Mouse (Mus musculus) urinary bladder, adult 2 months (tissue): ENCODE measurements around the gene Mrpl17. TPM values are rescaled to one million over a fixed set of nuclear protein-coding genes. Genes with fewer than 3 reads are reported as not detected.
"Not testable (repeated sequence)": the region's sequence is repeated elsewhere in the genome, so short reads cannot be mapped to it uniquely, and the experiment has no call there.

ENCODE experiments used
- DNase-seq: peaks from one replicate; pipeline ENCODE4 v3.0.0; 2022; ENCODE audit warnings: low spot score
- polyA plus RNA-seq: library from polyadenylated mRNA; depleted of rRNA; stranded (reverse); fragments of >200 nt; gene quantifications from 2 replicates; pipeline ENCODE4 v1.2.3, GENCODE M21; 2012; rRNA removed

The Mrpl17 gene
- polyA plus RNA-seq, result 218 and 233 TPM in 2 replicates

DNA sequence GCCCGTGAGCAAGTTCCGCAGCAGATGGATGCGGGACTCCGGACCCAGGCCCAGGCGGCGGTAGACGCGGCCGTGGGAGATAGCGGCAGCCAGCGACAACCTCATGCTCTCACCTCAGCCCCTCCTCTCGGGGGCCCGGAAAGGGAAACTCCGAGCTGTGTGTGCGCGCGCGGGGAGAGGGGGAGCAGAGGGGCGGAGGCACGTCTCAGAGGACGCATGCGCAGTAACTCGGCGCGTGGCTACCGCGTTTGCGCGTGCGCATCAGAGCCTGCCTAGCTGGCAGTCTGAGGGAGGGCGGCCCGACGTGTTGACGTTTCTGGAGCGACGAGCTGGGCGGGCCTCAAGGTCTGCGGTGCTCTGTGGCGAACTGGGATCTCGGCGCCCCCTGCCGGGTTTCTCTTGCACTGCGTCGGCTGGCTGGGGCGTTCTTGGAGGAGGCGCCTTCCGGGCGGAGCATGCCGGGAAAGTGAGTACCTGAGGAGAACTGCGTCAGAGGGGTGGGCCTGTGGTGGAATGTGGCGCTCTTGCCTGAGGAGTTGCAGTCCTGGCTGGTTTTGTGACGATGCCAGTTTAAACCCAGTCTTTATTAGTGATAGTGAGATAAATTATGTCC is at the start of gene Mrpl17:
Mrpl17 (minus strand) TSS at position 223 of the 613 bp plus-strand sequence.
- peak; percentile 99 for DNase-seq

DNA sequence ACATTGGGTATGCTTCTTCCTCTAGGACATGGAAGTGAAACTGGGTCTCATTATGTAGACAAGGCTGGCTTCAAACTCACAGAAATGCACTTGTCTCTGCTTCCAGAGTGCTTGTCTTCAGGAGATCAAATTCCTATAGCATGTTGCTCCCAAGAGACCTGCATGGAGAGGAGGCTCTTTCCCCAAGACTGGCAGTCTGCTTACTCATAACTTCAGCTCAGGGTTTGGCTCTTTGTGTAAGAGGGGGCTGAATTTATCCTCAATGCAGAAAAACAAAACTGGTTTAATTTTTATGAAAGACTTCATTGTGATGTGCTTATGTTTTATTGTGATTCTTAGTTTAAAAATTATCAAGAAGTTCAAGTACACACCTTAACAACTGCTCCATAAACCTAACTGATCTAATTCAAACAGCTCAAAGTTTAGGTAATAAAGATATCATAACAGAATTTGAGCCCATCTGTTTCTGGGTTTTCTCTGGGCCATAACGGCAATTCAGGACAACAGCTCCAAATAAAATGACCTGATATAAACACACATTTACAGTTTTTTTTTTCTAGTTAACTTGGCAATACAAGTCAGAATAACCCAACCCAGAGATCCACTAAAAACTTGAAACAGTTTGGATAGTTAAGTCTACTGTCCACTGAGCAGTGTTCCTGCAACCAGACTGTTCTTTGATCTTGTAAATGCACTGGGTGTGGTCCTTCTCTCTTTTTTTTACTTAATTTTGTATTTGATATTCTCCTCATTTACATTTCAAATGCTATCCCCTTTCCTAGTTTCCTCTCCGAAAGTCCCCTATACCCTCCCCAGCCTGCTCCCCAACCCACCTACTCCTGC is 45.0 kb upstream of the Mrpl17 start:
- DNase-seq, result not testable (repeated sequence)

DNA sequence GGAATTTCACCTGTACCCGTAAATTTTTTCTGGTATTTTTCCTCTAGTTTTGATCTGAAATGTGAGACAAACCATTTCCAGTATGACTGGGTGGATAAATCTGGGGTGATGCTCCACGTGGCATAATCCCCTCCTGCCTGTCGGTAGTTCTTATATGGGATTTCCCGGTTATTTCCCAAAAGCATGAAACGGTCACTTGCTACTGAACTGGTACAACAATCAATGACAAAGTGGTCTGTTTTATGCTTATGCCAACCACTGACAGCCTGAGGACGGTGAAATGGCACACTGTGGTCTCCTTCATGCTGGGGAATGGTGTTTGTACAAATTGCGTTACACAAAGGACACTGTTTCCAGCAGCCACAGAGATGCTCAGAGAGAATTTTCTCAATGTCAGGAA is 13.4 kb upstream of the Mrpl17 start:
- DNase-seq, result no peak

DNA sequence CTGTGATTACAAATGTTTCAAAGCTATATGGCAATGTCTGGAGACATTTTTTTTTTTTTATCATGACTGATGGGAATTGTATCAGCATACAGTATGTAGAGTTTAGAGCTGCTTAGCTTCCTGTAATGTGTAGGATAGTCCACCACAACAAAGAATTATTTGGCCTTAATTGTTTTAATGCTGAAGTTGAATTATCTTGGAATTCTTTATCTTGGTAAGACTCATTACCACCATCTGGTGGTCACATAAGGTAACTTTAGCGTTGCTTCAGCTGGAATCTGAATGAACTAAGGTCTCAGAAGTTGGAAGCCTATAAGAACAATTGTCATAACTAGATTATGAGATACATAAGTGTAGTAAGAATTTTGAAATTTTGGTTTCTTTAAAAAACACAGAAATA is 7.6 kb upstream of the Mrpl17 start:
- no peak for DNase-seq

DNA sequence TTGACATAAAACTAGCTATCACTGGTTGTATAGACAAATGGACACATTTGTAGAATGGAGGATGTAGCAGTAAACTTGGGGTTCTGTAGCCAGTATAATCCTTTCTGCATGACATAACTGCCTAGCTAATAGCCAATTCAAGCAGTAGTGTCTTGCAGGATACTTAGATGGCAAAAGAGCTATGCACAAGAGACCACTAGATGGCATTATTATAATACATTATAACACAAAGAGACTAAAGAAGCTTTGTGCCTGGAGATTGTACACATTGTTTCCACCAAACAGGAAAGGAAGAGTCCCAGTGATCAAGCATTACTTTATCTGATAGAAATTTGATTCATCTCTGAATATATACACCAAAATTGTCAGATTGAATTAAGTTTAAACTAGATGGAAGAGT is 5.8 kb upstream of the Mrpl17 start:
- DNase-seq, result no peak

DNA sequence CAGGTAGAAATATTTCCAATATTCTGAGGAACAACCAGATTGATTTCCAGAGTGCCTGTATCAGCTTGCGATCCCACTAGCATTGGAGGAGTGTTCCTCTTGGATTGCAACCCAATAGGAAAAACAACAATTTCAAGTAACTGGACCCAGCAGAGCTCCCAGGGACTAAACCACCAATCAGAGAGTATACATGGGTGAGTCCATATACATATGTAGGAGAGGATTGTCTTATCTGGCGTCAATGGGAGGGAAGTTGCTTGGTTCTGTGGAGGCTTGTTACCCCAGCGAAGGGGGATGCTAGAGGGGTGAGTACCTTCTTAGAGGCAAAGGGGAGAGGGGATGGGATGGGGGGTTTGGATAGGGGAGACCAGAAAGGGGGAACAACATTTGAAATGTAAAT is 2.4 kb upstream of the Mrpl17 start:
- DNase-seq, result no peak

DNA sequence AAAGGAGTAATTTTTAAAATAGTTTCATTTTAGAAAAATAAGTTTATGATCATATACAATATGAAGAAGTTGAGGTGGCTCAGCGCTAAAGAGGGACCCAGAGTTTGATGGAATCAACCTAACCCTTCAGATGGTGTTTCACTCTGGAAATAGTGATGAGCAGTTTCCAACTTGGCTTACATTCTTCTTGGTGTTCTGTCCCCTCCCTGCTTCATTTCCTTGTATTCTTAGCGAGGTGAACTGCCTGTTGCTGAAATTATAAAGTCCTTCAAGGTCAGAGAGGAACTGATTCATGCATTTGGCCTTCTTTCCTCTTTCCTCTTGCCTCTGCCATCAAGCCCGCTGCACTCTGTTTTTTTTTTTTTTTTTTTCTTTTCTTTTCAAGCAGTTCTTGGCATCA is 1.7 kb upstream of the Mrpl17 start:
- no peak for DNase-seq

DNA sequence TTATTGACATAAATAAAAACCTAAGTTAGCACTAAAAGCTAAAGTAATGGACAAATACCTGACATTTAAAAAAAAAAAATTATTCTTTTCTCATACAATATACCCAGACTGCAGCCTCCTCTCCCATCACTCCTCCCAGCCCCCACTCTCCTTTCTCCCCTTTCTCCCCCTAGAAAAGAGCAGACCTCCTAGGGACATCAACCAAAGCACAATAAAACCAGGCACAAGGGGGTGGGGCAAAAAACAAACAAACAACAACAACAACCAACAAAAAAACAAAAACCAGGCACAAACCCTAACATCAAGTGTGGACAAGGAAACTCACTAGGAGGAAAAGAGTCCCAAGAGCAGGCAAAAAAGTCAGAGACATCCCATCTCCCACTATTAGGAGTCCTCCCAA is 617 bp upstream of the Mrpl17 start:
- no peak for DNase-seq

DNA sequence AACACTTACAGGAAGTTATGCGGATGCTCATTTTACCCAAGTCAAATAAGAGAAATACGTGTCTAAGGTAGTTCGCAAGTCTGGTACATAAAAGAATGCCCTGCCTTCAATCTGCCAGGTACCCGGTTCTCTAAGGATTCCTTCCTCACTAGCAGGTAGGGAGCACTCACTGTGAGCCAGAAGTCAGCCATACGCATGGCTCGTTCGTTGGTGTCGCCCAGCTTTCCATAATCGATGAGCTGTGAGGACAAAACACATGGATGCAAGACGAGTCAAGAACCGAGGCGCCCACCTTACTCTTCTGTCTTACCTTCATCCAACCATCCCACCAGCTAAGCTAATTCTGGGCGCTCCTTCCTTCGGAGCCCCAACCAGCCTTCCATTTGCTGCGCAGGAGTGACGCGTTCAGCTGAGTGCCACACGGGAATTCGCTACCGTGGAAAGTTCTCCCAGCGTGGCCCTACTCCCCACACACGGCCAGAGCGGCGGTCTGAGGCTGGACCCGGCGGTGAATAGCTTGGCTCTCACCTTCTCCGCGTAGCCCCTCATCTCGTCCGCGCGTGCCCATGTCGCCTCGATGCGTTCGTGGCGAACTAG is 521 bp downstream of the Mrpl17 start:
- DNase-seq, result no peak

DNA sequence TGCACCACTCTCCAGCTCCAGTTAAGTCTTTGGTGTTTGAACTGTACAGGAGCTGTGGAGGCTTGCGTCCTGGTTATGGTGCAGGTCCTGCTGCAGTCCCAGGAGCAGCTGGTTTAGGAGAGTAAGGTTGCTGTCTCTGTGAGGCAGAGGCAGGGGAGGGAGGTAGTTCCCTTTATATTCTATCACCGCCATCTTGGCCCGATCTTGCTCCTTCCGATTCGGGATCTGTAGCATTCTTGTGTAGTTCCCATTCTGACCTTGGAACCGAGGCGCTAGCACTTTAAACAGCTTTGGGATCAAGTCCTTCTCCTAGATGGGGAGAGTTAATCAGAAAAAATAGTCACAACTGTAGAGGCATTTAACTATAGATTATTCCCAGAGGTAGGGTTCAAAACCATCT is 1.1 kb downstream of the Mrpl17 start:
- no peak for DNase-seq

DNA sequence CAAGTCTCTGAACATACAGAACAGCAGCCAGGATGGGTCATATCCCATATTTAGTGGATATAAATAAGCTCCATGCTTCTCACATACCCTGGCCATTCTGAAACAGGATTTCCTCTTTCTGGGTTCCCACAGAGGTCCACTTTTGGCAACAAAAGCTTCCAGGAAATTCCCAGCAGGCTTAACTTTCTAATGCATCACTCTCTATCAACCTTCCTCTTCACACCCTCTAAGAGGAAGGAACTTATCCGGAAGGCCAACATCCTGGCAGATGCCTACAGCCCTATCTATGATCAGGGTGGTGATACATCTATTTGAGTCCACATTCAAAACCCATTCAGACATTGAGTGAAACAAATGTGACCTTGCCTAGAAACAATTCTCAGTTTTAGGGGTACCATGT is 2.5 kb downstream of the Mrpl17 start:
- no peak for DNase-seq

DNA sequence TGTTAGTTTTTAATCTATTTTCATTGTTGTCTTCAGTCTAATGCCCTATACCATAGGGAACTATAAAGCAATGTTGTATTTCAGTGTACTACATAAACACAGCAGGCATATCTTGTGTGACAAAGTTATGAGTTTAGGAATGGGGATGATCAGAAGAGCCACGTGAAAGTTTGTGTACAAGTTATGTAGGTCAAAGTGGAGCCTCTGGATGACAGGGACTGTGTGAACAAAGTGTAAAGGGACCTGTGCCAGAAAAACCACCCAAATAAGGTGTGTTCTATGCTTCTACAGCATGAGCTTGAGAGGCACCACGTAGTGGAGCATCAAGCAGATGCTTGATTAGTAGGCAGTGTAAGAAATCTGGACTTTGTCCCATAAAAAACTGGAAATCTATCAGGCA is 4.2 kb downstream of the Mrpl17 start:
- no peak for DNase-seq

DNA sequence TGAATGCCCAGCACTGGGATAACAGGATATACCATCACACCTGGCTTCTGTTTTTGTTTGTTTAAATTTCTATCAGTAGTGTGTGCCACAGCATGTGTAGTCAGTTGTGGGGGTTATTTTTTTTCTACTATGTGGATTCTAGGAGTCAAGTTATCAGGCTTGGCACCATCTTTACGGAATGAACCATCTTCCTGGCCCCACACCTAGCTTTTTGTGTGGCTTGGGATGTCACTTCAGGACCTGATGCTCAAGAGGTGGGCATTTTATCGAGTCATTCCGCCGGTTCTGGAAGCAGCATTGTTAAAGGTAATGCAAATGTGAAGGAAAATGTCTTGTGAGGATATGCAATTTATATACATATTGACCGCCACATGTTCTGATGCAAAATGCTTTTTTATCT is 4.8 kb downstream of the Mrpl17 start:
- DNase-seq, result no peak

DNA sequence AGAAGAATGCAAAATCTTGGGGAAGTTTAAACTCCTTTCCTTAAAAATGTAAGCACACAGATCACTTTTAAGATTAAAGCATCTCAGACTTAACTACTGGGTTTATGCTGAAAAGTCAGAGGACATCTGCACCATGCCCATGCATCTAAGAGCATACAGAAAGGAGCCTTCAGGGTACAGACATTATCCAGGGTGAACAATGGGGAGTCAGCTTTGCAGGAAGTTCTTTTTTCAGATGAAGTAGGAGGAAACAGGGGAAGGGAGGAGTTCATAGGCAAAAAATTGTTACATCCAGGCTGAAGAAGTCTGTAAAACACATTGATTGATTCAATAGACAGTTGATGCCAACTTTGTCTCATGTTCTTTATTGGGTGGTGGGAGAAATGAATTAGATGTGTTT is 7.5 kb downstream of the Mrpl17 start:
- no peak for DNase-seq

DNA sequence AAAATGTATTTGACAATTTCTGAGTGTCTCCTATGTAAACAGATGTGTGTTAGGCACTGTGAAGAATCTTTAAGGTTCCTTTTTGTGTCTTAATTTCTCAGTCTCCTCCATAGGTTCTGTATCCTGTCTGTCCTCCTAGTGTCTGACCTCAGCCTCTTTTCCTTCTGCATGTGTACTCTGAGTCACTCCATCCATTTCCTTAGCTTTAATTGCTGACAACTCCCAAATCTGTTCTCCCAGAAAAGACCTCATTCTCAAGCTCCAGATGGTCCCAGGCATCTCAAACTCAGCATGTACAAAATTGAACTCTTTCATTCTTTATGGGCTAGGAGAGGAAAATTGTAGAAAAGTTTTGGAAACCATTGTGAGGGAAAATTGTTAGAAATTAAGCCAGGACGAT is 8.1 kb downstream of the Mrpl17 start:
- DNase-seq, result no peak

DNA sequence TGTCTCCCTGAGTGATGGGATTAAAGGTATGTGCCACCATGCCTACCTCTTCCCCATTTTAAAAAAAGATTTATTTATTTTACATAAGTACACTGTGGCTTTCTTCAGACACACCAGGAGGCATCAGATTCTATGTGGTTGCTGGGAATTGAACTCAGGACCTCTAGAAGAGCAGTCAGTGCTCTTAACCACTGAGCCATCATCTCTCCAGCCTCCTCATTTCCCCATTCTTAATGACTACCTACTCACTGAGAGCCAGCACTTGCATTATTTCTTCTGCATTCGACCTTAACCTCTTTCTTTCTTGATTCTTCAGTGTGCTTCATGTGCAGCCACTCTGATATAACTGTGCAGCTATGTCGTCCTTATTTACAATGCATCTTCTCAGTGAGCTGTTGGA is 8.6 kb downstream of the Mrpl17 start:
- no peak for DNase-seq

DNA sequence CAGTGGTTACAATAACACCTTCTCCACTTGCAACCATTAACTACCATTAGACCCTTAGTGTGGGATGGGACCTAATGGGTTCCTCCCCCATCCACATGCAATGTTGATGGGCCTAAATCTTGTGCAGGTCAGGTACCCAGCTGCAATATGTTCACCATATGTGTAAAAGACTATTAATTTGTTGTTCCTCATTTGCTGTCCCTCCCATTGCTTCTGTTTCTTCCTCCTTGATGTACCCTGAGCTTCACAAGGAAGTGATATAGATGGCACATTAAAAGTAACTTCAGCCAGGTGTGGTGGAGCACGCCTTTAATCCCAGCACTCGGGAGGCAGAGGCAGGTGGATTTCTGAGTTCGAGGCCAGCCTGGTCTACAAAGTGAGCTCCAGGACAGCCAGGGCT is 13.9 kb downstream of the Mrpl17 start:
- DNase-seq, result no peak

DNA sequence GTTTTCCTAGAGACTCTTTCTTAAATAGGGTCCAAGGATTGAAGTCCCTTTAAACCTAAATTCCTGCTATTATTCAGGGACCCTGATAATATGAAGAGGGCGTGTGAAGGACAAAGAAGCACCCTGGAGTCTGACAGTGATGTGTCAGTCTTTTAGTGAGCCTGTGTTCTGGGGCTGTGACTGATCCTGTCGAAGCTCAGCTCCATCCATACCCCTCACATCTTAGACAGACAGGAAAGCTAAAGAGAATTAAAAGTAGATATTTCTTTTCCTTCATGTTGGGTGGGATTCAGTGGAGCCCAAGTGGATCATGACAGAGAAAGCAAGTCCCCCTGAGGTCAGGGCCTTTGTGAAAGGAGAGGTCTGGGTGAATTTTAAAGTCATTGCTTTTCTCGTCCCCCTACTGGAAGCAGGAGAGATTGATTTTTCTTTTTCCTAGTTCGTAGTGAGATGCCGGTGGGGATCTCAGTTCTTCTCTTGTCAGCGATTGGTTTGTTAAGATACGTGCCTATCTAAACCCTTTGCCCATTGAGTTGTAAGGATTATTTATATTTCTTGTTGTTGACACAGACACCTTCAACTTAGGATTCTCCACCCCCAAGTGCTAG is 15.0 kb downstream of the Mrpl17 start:
- no peak for DNase-seq

DNA sequence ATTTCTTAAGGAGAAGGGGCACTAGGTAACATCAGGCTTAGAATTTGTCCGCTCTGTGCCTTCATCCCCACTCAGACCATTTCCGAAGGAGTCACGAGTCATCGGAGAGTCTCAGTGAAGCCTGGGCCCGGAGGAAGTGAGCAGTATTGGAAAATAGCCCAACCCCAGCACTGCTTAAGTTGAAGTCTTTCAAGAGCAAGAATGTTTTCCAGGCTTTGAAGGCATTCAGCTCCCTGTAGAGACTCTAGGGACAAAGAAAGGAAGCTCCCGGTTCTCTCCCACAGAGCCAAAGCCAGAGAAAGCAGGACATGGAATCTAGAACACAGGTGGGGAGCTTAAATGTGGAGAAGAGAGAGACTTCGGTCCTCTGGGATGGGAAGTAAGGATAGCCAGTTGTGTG is 17.2 kb downstream of the Mrpl17 start:
- no peak for DNase-seq

DNA sequence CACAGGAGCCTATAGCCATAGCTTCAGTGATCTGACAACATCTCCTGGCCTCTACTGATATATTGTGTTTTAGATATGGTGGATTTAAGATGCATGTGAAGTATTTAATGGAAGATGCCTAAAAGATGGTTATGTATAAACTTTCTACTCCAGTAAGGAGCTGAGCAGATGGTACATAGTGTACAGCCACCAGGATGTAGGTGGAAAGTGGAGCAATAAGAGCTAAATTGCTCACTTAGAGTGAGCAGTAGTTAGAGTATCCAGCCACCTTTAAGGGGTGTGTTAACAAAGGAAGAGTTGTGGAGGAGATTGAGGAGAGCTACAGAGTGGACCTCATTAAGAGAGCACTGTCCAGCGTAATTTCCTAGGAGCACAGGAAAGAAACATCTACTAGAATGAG is 19.8 kb downstream of the Mrpl17 start:
- DNase-seq, result no peak

DNA sequence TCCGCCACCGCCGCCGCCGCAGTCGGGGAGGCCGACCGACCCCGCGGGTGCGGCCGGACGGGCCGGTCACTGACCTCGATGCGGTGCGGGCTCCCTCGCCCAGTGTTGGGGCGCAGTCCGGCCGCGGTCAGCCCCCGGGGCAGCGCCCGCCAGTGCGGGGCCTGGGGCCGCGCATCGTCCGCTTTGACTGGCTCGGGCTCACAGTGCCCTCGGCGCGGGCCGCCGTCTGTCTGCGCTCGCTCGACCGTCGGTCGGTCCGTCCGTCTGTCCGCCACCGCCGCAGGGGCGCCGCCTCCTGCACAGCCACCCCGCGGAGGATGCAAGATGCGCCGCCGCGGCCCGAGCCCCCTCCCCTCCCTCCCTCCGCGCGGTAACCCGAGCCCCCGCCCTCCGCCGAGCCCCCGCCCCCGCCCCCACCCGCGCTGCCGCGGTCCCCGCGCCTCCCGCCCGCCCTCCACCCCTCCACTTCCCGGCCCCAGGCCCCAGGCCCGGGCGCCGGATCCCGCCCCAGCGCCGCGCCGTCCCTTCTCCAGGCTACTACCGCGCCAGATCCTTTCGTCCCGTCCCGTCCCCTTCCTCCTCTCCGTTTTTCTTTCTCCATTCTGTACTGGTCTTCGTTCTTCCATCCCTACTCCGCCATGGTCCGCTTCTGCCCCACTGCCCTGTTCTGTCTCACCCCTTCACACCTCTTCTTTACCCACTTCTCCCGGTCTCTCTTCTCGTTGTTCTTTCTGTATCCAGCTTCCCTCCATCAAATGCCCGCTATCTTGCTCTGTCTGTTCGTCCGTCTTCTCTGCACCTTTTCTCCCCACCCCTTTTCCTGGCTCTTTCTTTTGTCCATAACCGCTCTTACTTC is 23.4 kb downstream of the Mrpl17 start, which contains the start of gene Dchs1:
Dchs1 (minus strand) TSS at position 370 of the 856 bp plus-strand sequence.
- no peak for DNase-seq
